Mouse (Mus musculus): ENCODE measurements around the gene Gipc3. TPM values are rescaled to one million over a fixed set of nuclear protein-coding genes. Genes with fewer than 3 reads are reported as not detected.

Gene Gipc3
- polyA plus RNA-seq, 1 experiment from 2014 or later: not detected

DNA sequence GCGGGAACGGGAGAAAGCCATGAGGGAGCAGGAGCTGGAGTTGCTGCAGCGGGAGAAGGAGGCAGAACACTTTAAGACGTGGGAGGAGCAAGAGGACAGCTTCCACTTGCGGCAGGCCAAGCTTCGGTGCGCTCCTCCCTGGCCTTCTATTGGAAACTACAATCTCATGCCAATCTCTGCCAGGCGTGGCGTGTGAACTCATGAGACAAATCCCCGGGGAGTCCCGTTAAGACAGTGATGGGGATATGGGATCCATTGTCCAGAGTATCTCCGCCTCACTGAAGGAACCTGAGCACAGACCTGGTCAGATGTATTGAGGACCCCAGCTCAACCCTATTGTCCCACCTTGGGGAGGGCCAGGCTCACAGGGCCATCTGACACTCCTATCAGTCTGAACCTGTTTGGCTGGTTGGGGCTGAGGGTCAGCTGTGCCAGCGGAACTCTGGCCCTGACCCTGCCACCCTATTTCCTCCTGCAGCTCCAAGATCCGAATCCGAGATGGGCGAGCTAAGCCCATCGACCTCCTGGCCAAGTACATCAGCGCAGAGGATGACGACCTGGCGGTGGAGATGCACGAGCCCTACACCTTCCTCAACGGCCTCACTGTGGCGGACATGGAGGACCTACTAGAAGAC lies 19.8 kb downstream of the Gipc3 start:
- H3K4me1 ChIP-seq: peaks cover 29% of the 10 kb centered on the region
- no peaks in the 10 kb centered on the region for H3K9me3 ChIP-seq (replicated peaks)
- 95% methylated on average over 23 of the region's 23 CpGs for WGBS
- H3K27ac ChIP-seq: no peak overlapping the region
- no peak overlapping the region for H3K4me3 ChIP-seq
- ATAC-seq (ENCODE audit: low FRiP score): no peak
- no peaks in the 10 kb centered on the region for H3K27me3 ChIP-seq
- peaks cover 65% of the 10 kb centered on the region for H3K36me3 ChIP-seq
- H3K4me2 ChIP-seq (replicated peaks): no peak overlapping the region
- no peak overlapping the region for H3K9ac ChIP-seq

DNA sequence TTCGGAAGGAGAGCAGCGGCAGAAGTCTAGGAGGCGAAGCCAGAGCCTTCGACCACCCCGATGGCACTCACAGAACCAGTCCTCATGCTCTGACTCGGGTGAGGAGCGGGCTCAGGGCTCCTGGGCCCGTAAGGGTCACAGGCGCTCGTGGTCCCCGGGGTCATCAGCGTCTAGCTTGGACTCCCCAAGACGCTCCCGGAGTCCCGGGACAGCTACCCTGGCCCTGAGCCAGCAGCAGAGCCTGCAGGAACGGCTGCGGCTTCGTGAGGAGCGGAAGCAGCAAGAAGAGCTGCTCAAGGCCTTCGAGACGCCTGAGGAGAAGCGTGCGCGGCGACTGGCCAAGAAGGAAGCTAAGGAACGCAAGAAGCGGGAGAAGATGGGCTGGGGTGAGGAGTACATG lies 20.6 kb downstream of the Gipc3 start:
- Histone ChIP-seq H3K9me3 (replicated peaks) (no peaks in the 10 kb centered on the region), H3K4me1 (peaks cover 30% of the 10 kb centered on the region), H3K27me3 (no peaks in the 10 kb centered on the region), H3K4me2 (replicated peaks) (peak overlapping the region; percentile 85), H3K36me3 (peaks cover 68% of the 10 kb centered on the region), H3K9ac (0 out of 2 replicates have a peak overlapping the region, but pooled peaks have one; percentile 35), H3K4me3 (peak overlapping the region; percentile 2; the same call in 1 of the 2 replicates), H3K27ac (no peak overlapping the region)
- no peak for ATAC-seq (ENCODE audit: low FRiP score)
- 96% methylated on average over 27 of the region's 27 CpGs for WGBS

DNA sequence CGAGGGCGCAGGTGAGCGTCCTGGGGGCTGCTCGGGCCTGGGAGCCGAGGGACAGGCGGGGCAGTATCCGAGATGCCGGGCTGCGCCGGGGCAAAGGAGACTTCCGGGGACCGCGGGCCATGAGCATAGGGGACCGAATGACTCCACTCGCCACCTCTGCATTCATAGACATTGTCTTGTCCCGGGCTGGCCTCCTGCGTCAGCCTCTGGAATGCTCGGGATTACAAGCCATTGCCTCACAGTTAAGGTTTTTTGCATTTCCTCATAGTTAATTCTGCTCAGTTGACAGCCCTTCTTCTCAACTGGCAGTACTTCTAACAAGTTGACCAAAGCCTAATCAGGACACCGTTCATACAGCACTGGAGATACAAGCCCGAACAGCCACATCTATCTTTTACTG lies 21.6 kb downstream of the Gipc3 start:
- no peaks in the 10 kb centered on the region for H3K27me3 ChIP-seq
- 3% methylated on average over 20 of the region's 20 CpGs for WGBS
- no peak; the same call in 1 of the 2 replicates for ATAC-seq (ENCODE audit: low FRiP score)
- peak overlapping the region; percentile 85 for H3K4me2 ChIP-seq (replicated peaks)
- peaks cover 39% of the 10 kb centered on the region for H3K4me1 ChIP-seq
- peak overlapping the region; percentile 95 for H3K4me3 ChIP-seq
- peak overlapping the region; percentile 91 for H3K9ac ChIP-seq
- no peaks in the 10 kb centered on the region for H3K9me3 ChIP-seq (replicated peaks)
- peaks cover 61% of the 10 kb centered on the region for H3K36me3 ChIP-seq
- H3K27ac ChIP-seq: peak overlapping the region; percentile 92

DNA sequence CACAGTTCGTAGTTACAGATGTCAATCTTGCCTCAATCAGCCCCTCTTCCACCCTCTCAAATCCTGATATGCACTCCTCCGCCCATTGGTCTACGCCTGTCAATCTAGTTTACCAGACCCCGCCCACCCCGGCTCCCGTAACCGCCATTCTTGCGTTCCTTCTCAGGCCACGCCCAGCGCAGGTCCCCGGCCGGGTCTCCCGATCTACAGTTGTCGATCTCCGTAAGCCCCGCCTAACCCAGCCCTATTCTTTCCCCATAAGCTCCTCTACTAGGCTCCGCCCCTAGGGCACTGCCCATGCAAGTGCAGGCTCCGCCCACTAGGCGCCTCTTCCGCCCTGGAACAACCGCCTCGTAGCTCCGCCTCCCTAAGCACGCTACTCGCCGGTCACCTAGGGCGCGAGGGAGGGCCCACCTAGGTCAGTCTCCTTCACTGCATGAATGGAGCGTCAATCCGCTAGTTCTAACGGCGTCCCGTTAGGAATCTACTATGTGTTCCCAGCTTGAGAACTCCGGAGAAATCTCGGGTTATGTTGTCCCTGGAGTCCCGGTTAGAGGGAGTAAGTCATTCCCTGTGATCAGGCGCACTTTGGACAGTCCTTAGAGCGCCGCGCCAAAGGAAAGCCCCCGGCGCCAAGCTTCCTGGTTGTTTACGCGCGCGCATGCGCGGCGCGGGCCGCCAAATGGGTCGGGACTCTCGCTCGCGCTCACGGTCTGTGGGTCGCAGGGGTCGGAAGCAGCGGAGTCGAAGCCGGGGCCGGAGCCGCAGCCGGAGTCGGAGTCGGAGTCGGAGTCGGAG lies 22.3 kb downstream of the Gipc3 start, which contains the start of gene Cactin:
TSS of gene Cactin (plus strand) at position 554 of the 798 bp plus-strand sequence.
- Histone ChIP-seq H3K4me2 (replicated peaks) (peak within 1 kb of the TSS; percentile 85), H3K4me3 (peak within 1 kb of the TSS; percentile 95), H3K4me1 (peaks cover 39% of the 10 kb centered on the region), H3K9me3 (replicated peaks) (no peaks in the 10 kb centered on the region), H3K9ac (peak within 1 kb of the TSS; percentile 91), H3K36me3 (peaks cover 60% of the 10 kb centered on the region), H3K27me3 (no peaks in the 10 kb centered on the region), H3K27ac (peak within 1 kb of the TSS; percentile 92)
- ATAC-seq (ENCODE audit: low FRiP score): peak; percentile 94
- 1% methylated on average over 67 of the region's 68 CpGs for WGBS

DNA sequence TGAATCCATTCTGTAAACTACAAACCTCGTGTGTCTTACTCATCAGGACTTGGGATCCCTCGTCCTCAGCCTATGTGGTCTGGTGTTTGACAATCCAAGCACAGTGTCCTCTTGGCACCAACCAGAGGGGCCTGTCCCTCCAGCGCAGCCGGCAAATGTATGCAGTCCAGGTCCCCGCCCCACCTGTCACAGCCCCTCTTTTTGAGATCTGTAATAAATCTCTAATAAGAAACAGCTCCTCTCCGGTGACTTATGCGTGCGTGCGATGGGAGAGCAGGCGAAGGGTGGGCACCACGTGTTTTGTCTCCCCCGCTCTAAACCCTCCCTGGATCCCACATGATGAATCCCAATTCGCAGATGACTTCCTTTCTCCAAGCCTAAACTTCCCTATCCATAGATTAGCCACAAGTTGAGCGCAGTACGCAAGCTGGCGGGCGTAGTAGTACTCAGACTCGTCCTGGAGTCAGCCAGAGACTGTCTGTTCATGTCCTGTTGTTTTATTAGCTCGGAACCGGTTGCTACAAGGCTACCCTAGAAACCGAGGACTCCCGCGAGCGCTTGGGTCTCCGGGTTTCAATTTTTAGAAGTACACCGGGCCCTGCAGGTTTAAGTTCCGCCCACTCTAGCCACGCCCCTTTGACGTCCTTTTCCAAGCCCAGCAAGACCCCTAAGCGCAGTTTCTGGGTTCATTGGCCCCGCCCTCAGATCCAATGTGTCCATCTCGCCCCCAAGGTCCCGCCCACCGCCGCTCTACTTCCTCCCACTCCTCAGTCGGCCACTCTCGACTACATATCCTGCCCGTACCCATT lies 23.1 kb downstream of the Gipc3 start:
- no peaks in the 10 kb centered on the region for H3K9me3 ChIP-seq (replicated peaks)
- H3K4me3 ChIP-seq: peak overlapping the region; percentile 95
- H3K4me1 ChIP-seq: peaks cover 39% of the 10 kb centered on the region
- H3K4me2 ChIP-seq (replicated peaks): peak overlapping the region; percentile 85
- H3K27ac ChIP-seq: peak overlapping the region; percentile 92
- peak; percentile 0; the same call in 1 of the 2 replicates for ATAC-seq (ENCODE audit: low FRiP score)
- peaks cover 60% of the 10 kb centered on the region for H3K36me3 ChIP-seq
- WGBS: 1% methylated on average over 38 of the region's 38 CpGs
- no peaks in the 10 kb centered on the region for H3K27me3 ChIP-seq
- peak overlapping the region; percentile 53 for H3K9ac ChIP-seq

DNA sequence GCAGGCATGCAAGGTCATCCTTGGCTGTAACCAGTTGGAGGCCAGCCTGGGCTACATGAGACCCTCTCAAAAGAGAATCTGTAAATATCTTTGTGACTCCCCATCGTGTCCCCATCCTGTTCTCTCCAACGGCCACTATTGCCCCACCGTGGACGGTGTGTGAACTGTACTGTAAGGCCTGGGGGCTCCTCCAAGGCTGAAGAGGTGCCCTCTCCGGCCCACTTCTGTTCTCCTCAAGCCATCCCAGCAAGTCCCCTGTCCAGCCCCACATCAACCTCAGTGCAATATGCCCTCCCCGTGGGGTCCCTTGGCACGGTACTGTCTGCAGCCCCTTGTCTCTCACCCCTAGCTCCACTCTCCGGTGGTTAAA lies 23.8 kb downstream of the Gipc3 start:
- Histone ChIP-seq H3K4me1 (peaks cover 39% of the 10 kb centered on the region), H3K27me3 (no peaks in the 10 kb centered on the region), H3K27ac (peak overlapping the region; percentile 92), H3K9ac (peak overlapping the region; percentile 53), H3K4me3 (peak overlapping the region; percentile 95), H3K36me3 (peaks cover 59% of the 10 kb centered on the region), H3K9me3 (replicated peaks) (no peaks in the 10 kb centered on the region), H3K4me2 (replicated peaks) (peak overlapping the region; percentile 85)
- no peak for ATAC-seq (ENCODE audit: low FRiP score)
- 39% methylated on average over 8 of the region's 8 CpGs for WGBS

DNA sequence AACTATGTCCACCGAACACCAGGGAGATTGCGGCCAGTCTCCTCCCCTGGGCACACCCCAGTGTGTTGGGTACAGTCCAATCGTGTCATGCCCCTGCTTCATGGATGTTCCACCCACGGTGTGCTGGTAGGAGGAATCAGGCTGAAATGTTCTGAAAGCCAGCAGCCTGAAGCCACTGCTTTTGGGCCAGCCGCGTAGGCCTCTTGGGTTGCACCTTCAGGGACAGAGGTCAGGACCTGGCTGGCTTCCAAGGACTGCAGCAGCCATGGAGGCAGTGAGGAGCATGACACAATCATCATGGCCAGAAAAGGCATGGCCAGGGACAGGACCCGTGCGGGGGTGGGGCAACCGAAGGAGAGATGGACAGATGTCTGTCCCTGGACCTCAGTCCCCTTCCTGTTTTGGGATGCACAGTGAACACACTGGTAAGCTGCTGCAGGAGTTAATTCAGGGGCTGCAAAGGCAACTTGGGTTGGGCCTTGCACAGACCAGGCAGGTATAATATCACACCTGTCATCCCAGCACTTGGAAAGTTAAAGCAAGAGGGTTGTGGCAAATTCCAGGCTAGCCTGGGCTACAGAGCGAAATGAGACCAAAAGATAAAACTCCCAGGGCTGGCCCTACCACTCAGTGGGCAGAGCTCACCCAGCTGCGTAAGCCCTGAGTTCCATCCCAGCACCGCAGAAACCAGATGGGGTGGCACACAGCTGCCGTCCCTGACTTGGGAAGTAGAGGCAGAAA lies 24.3 kb downstream of the Gipc3 start:
- no peak for ATAC-seq (ENCODE audit: low FRiP score)
- H3K27ac ChIP-seq: no peak overlapping the region
- peaks cover 59% of the 10 kb centered on the region for H3K36me3 ChIP-seq
- H3K4me3 ChIP-seq: peak overlapping the region; percentile 95
- 92% methylated on average over 13 of the region's 13 CpGs for WGBS
- H3K9ac ChIP-seq: peak overlapping the region; percentile 53; the same call in 1 of the 2 replicates
- H3K9me3 ChIP-seq (replicated peaks): no peaks in the 10 kb centered on the region
- H3K4me2 ChIP-seq (replicated peaks): peak overlapping the region; percentile 85; the same call in 1 of the 2 replicates
- H3K4me1 ChIP-seq: peaks cover 39% of the 10 kb centered on the region
- no peaks in the 10 kb centered on the region for H3K27me3 ChIP-seq

DNA sequence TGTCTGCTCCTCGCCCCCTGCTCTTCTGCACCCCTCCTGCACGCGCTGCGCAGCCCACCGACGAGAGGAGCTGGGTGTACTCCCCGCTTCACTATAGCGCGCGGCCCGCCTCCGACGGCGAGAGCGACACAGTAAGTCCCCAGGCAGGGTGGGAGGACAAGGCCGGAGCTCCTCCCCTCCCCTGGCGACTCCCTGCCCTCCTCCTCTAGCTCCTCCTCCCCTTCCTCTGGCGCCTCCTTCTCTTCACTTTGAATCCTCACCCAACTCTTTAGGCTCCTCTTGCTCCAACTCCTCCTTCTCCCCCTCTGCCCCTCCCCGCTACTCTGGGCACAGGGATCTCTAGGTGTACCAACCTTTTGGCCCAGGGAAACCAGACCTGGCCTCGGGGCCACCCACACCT lies 25.8 kb downstream of the Gipc3 start:
- Histone ChIP-seq H3K4me2 (replicated peaks) (peak overlapping the region; percentile 28), H3K27me3 (no peaks in the 10 kb centered on the region), H3K9me3 (replicated peaks) (no peaks in the 10 kb centered on the region), H3K36me3 (peaks cover 59% of the 10 kb centered on the region), H3K9ac (no peak overlapping the region), H3K4me1 (peaks cover 35% of the 10 kb centered on the region), H3K27ac (no peak overlapping the region), H3K4me3 (0 out of 2 replicates have a peak overlapping the region, but pooled peaks have one; percentile 2)
- WGBS: 19% methylated on average over 20 of the region's 20 CpGs
- no peak for ATAC-seq (ENCODE audit: low FRiP score)

DNA sequence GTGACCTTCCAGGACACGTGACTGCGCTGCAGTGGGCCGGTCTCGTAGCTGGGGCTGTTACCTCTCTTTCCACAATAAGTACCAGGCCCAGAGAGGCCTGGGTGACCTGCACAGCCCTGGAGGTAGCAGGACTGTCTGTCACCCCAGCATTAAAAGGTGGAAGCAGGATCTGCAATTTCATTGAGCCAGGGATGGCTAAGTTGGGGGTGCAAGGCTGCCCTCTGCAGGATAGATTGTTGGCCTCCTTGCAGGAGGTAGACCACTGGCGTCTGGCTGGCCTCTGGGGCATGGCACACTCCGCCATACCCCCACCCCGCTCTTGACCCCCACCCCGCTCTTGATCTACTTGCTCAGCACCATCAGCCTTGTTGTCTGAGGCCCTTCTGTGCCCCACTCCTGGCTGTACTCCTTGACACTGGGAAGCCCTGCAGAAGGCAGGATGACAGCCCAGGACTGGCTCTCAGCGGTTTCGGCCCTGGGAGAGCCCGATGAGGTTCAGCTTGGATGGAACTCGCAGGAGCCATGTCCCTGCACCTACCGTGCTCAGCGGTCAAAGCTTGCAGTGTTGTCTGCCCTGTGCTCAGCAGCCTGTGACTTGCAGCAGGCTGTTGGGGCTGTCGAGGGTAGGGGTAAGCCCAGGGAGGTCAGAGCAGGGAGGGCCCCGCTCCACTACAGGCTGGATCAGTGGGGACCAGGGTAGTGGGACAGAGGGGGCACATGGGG lies 26.6 kb downstream of the Gipc3 start:
- Histone ChIP-seq H3K27me3 (no peaks in the 10 kb centered on the region), H3K4me1 (peaks cover 28% of the 10 kb centered on the region), H3K9ac (no peak overlapping the region), H3K36me3 (peaks cover 65% of the 10 kb centered on the region), H3K9me3 (replicated peaks) (no peaks in the 10 kb centered on the region), H3K4me3 (no peak overlapping the region), H3K4me2 (replicated peaks) (peak overlapping the region; percentile 28), H3K27ac (no peak overlapping the region)
- 43% methylated on average over 16 of the region's 16 CpGs for WGBS
- no peak for ATAC-seq (ENCODE audit: low FRiP score)

DNA sequence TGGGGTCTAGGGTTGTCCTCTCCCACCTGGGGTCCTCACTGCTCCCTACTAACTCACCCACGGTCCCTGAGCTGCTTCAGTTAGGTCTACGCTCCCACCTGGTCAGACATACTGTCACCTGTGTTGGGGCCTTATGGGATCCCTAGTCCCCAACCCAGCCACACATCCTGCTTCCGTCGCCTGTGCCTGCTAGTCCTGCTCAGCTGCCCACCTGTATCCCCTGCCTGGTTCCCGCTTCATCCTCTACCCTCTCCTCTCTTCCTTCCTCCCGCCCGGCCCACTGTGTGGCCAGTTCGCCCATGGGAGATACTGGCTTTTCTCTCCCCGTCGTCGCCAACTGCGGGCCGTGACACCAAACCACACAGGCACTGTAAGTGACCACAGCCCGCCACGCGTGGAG lies 27.5 kb downstream of the Gipc3 start:
- no peak overlapping the region for H3K27ac ChIP-seq
- H3K4me2 ChIP-seq (replicated peaks): no peak overlapping the region
- H3K27me3 ChIP-seq: no peaks in the 10 kb centered on the region
- 95% methylated on average over 16 of the region's 16 CpGs for WGBS
- H3K4me3 ChIP-seq: no peak overlapping the region
- H3K4me1 ChIP-seq: peaks cover 27% of the 10 kb centered on the region
- ATAC-seq (ENCODE audit: low FRiP score): no peak
- peaks cover 75% of the 10 kb centered on the region for H3K36me3 ChIP-seq
- H3K9ac ChIP-seq: no peak overlapping the region
- H3K9me3 ChIP-seq (replicated peaks): no peaks in the 10 kb centered on the region

DNA sequence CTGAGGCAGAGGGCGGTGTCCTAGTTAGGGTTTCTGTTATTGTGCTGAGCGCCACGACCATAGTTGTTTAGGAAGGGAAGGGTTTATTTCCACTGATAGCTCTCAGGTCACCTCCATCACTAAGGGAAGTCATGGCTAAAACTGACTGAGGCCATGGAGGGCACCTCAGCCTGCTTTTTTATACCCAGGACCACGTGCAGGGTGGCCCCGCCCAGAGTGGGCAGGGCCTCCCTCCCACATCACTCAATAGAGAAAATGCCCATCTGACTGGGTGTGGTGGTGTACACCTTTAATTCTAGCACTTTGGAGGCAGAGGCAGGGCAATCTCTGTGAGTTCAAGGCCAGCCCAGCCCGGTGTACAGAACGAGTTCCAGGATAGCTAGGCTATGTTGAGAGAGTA lies 28.9 kb downstream of the Gipc3 start:
- ATAC-seq (ENCODE audit: low FRiP score): no peak
- H3K9me3 ChIP-seq (replicated peaks): no peaks in the 10 kb centered on the region
- H3K4me3 ChIP-seq: no peak overlapping the region
- no peak overlapping the region for H3K9ac ChIP-seq
- H3K27me3 ChIP-seq: no peaks in the 10 kb centered on the region
- peaks cover 19% of the 10 kb centered on the region for H3K4me1 ChIP-seq
- no peak overlapping the region for H3K4me2 ChIP-seq (replicated peaks)
- 75% methylated on average over 7 of the region's 7 CpGs for WGBS
- H3K27ac ChIP-seq: no peak overlapping the region
- H3K36me3 ChIP-seq: peaks cover 88% of the 10 kb centered on the region

Measured in hindbrain, embryonic 12.5 days (tissue).